Mouse (Mus musculus) left cerebral cortex, postnatal 14 days (tissue): ENCODE results near the gene Chd1l. TPM values are rescaled to one million over a fixed set of nuclear protein-coding genes. Genes with fewer than 3 reads are reported as not detected.

Experiments used
- DNase-seq, 2 experiments: peaks; one replicate each; pipeline ENCODE4 v3.0.0; 2021 to 2022; ENCODE audit warnings: low spot score in 2 of 2, mixed read lengths in 1 of 2
- intact Hi-C: fragments of 180-260 bp; cut with DNase I; formaldehyde crosslinking; loops from one replicate; pipeline ENCODE4 v1.15.1; 2025
- long read RNA-seq, 2 experiments: library from polyadenylated mRNA; stranded (forward); transcript quantifications; one replicate each; pipeline ENCODE4 v2.0.0; 2021
- total RNA-seq, 2 experiments: library from RNA; stranded (reverse); gene quantifications; 2 replicates each; pipeline ENCODE4 v1.2.3; 2021

The Chd1l gene
- total RNA-seq: 10 to 100 TPM; 10.1 to 11.2 TPM
- long read RNA-seq, experiment 1, transcript Chd1l-201 (23 exons, 3,008 nt): major isoform, 8 of 18 reads
- long read RNA-seq, experiment 1, partial matches to known transcripts: 4 of 18 reads
- long read RNA-seq, experiment 1, other reads (novel, unspliced or antisense): 6 of 18 reads
- long read RNA-seq, experiment 2, partial matches to known transcripts: 2 of 15 reads
- long read RNA-seq, experiment 2, other reads (novel, unspliced or antisense): 9 of 15 reads

DNA sequence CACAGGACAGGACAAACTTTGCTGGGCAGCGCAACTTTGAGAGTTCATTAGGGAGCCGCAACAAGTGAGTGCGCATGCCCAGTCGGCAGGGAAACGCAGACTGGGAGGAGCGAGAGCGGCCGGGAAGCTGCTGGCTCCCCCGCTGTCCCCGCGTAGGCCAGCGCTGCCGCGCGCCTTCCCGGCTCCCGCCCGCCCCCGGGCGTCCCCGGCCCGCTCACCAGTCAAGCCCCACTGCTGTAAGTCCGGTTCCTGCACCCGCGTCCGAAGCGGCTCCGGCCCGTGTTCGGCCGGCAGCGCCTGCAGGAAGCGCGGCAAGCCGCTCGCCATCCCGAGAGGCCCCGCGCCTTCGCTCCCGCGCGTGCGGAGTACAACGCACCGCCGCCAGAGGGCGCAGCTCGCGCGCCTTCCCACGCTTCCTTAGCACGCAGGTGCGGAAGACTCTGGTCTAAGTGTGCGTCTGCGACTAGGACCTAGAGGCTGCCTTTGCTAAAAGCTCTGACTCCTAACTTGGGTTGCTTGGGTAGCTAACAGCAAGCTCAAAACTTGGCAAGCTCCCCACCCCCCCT lies at the start of gene Chd1l:
TSS of gene Chd1l (minus strand) at position 359 of the 566 bp plus-strand sequence.
- intact Hi-C loops: loop anchor here (5.0 kb wide), 1 partner anchor 47 kb away; the partner anchor contains the start of gene Prkab2
- peak; percentile 86 to 94 for DNase-seq

DNA sequence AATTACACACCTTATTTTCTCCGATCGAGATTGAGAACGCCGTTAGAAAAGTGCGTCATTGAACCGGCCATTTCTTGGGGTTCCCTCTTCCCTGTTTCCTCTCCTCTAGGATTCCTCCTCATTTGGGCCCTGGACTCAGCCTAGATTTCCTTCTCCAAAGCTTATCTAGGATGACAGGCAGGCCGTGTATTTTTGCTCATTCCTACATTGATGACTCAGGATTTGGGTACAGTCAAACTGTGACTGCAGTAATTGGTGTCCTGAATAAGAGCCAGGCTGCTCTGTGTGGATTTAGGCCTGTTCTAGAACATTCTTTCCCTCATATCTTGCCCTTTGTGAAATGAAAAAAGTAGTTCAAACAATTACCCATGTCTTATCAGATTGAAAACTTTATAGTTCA lies 49.7 kb upstream of the Chd1l start:
- peak; percentile 13 to 26 for DNase-seq
- intact Hi-C loops: loop anchor here (5.0 kb wide), 1 partner anchor 47 kb away; the partner anchor contains the start of gene Chd1l

DNA sequence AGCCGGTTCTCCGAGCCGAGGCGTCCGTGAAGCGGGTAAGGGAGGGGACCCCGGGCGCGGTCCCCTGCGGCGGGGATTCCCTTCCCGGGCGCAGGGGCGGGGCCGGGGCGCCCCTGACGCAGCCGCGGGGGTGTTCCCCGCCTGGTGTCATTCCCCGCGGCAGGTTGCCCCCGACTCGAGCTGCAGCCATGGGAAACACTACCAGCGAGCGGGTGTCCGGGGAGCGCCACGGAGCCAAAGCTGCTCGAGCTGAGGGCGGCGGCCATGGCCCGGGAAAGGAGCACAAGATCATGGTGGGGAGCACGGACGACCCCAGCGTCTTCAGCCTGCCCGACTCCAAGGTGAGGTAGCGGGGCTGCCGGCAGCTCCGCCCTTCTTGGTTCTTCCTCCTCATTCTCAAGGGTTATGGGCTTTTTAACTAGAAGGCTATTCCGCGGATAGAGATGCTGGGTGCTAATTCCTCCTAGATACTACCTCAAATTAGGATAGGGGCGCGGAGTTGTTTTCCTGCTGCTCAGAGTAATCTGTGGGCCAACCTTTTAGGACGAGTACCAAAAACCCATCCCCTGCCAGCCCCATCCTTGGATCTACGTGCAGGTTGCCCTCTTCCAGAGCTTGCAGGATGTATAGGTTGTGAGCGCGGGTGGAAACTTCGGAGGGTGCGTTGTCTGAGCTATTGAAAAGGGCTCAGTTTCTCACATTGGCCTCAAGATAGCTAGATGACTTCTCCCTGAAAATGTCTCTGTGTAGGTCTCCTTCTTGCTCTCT lies 48.6 kb upstream of the Chd1l start:
- intact Hi-C loops: loop anchor here (5.0 kb wide), 1 partner anchor 46 kb away; the partner anchor contains the start of gene Chd1l
- DNase-seq: peak in 1 of 2 experiments; percentile 74

DNA sequence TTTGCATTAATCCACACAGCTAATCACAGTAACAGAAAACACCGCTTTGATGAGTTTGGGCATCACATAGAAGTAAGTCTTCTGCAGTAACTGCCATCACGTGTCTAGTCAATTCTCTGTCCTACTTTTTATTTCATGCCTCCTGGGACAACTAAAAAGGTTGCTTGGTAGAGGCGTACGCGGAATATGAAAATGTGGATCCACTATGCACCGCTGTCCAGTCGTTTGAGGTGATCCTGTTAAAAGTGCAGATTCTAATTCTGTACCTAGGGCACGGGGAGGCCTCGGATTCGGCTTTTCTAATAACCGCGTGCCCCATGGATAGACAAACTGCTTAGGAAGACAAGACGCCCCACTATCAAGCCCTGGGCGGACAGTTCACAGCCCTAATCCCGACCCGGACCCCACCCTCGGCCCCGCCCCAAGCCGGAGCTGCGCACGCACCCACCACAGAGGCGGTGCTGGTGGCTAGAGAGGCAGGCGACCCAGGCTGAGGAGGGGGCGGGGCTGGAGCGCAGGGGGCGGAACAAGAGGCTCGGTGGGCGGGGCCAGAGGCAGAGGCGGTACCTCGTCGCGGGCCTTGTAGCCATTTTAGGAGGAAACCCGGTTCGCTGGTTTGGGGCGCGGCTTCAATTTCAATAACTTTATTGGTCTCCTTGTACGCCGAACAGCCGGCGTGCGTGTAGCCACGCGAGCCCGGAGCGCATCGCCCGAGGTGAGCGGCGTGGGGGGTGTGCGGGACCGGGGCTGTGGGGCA lies 47.8 kb upstream of the Chd1l start, which contains the start of gene Prkab2:
TSS of gene Prkab2 (plus strand) at position 539 of the 757 bp plus-strand sequence.
- intact Hi-C loops: loop anchor here (5.0 kb wide), 1 partner anchor 46 kb away; the partner anchor contains the start of gene Chd1l
- peak; percentile 99 for DNase-seq

DNA sequence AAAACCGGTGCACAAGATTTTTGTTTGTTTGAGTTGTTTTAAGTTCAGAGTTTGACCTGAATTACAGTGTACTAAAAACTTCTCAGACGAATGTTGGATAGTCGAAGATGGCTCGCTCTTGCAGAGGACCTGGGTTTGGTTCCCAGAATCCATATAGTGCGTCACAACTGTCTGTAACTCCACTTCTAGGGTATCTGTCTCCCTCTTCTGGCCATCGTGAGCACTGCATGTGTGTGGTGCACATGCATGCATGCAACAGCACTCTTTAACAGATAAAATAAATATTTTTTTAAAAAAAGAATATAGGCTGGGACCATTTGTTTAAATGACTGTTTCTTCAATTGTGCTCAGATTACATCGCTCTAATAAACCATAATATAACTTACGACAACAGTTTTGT lies 44.9 kb upstream of the Chd1l start:
- intact Hi-C loops: loop anchor here (5.0 kb wide), 1 partner anchor 43 kb away; the partner anchor contains the start of gene Chd1l
- peak; percentile 25 to 33 for DNase-seq

DNA sequence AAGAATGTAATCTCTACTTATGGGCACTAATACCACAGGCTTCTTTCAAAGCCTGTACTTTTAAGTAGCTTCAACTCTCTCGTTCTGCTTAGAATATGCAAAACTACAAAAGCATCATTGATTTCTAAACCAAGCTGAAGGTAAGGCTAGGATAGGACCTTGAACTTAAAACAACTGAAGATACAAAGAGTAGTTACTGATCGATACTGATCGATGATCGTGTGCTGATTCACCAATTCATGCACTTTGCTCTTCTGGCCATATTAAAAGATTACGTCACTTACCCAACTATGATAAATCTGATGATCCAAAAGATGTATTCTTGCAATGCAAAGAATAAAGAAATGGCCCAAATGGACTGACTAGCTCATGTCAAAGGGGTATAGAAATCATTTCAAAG lies 43.8 kb upstream of the Chd1l start:
- DNase-seq: no peak
- intact Hi-C loops: no loop called here

DNA sequence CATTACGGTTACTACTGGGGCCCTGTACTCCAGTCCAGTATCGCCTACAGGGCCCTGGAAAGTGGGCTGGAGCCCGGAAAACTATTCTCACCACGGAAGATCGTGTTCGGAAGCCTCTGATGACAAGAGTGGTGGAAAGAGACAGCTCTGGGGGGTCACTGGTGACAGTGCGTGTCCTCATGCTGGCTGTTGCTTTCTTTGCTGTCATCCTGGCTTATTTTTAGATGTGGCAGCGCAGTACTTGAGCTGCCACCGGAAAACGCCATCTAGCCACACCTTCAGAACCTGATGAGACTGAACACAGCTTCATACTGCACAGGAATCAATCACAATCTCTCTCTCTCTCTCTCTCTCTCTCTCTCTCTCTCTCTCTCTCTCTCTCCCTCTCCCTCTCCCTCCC lies 41.6 kb upstream of the Chd1l start:
- intact Hi-C loops: no loop called here
- no peak for DNase-seq

DNA sequence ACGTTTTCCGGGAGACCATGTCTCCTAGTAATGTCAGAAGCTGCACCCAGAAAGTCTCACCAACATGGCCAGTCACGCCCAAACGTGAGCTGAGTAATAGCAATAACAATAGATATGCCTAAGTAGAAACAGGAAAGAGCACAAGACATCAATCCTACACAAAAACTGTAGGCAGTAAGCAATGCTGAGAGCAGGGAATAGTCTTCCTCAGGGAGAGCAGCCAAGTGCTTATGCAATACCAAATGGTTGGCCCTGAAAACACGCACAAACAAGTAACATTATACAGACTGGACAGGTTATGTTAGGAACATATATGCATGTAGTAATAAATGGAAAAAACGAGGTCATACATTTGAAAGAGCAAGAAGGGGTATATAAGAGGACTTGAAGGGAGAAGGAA lies 39.5 kb upstream of the Chd1l start:
- intact Hi-C loops: no loop called here
- no peak for DNase-seq

DNA sequence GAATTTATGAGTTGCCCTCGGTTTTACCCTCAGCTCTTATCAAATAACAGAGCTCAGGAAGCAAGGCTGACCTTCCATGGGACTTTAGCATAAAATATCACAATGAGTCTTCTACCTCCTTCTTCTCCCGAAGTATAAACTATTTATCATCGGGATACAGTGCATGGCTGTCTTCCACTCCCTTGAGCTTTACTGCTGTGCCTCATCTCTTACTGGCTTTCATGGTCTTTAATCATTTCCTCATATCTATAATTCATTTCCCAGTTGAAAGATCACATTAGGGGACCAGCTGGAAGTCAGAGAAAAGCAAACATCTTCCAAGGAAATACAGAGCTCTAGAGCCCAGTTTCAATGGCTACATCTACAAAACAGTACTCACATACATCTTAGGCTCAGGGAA lies 39.0 kb upstream of the Chd1l start:
- intact Hi-C loops: no loop called here
- DNase-seq: no peak

DNA sequence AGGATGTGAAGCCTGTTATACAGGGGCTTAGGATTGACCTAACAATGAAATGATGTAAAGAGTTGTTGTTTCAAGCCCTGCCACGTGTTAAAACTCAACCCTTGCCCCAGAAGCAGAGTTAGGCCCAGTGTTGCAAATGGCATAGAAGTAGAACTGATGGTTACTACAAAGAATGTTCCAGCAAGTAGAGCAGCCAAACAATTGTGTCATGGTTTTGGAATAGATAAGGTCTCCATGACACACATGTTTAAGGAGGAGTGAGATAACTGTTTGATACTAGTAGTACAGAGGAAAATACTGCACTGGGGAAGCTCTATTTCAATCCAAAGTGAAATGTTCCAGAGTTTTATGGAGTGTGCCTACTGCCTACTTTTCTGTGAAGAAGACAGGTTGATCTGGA lies 38.5 kb upstream of the Chd1l start:
- DNase-seq: no peak
- intact Hi-C loops: no loop called here

DNA sequence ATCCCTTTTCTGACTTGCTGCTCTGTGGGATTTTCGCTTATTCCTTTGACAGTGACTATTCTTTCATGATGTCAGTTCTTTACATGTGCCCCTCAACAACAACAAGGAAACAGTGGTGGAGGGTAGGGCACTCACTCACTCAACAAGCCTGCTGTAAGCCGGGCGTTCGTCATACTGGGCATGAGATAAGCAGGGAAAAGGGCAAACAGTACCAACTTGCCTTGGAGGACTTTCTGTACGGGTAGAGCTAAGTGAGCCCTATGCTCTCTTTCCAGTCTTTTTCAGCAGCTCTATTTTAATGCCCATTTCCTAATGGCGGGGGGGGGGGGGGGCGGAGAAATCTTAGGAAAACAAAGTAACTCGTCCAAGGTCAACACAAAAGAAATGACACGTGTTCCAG lies 32.0 kb upstream of the Chd1l start:
- intact Hi-C loops: no loop called here
- DNase-seq: no peak

DNA sequence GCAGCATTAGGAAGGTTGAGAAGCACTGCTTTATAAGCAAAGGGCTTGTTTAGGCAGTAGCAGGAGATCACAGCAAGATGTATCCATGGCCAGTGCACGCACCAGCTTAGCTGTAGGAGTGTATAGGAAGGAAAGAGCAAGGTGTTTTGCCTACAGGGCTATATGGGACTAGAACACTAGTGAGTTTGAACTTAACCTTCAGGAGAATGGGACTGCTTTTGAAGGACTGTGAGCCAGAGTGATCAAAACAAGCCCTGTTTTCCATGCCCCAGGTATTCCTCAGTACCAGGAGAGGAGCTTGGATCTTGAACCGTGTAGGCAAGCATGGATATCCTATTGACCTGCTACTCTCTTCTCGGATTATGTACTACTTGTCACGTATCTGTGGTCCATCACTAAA lies 31.4 kb upstream of the Chd1l start:
- no peak for DNase-seq
- intact Hi-C loops: no loop called here

DNA sequence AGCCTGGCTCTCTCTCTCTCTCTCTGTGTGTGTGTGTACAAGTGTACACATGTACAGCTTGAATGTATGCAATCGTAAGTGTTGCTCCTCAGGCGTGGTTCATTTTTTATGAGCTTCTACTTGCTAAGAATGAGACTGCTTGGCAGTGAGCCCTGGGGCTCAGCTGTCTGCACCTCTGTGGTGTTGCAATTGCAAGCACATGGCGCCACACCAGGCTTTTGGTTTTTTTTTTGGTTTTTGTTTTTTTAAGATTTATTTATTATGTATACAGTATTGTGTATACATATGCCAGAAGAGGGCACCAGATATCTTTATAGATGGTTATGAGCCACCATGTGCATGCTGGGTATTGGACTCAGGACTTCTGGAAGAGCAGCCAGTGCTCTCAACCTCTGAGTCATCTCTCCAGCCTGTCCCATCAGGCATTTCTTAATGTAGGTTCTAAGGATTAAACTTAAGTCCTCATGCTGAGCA lies 24.3 kb upstream of the Chd1l start:
- peak in 1 of 2 experiments; percentile 25 for DNase-seq
- intact Hi-C loops: no loop called here

DNA sequence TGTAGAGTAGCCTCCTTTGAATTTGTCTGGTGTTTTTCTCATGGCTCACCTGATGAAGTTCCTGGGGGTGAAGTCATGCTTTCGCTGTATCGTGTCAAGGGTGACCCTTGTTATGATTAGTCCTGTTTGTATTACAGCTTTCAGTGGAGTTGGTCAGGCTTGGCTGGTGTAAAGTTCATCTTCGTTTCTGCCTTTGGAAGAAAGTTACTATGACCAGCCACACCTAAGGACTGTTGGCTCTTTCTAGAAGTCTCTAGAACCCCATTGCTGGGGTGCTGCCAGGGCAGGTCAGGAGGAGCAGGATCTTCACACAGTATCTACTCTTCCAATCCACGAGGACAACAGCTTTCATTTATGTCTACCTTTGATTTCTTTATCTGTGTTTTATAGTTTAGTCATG lies 23.5 kb upstream of the Chd1l start:
- DNase-seq: no peak
- intact Hi-C loops: no loop called here

DNA sequence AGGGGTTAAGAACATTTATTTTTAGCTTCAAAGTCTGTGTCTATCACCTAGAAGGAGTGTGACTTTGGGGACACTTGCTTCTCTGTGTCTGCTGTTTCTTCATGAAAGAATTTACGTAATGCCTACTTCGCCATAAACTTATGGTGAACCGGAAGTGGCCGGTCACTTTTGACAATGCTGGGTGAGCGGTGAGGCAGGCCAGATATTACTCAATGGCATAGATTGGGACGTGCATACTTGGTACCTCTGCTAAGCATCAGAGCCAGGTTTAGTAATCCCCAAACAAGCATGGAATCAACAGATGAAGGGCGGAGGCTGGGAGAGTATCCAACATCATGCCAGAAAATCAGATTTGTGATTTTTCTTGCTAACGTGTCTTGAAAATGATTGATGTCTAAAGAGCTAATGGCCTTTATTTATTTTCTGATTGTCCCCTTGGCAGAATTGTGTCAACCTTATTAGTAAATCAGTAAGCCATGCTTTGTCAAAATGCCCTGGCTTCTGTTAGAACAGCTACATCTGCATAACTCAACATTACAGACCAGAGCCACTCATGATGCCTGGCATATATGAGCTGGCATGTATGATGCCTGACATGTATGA lies 21.4 kb upstream of the Chd1l start:
- DNase-seq: no peak
- intact Hi-C loops: no loop called here

DNA sequence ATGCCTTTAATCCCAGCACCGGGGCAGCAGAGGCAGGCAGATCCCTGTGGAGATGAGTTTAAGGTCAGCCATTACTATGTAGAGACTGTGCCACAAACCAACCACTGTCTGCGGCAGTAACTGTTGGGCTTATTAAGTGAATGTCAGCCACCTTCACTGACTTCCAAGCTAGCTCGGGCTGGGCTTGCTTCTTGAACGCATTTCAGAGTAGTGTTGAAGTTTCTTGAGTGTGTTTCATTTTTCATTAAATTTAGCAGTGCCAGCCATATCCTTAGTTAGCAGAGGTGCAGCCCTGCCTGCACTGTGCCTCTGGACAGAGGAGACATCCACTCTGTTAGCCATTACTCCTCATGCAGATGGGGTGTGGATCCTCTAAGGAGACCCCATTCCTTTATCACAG lies 20.7 kb upstream of the Chd1l start:
- no peak for DNase-seq
- intact Hi-C loops: no loop called here

DNA sequence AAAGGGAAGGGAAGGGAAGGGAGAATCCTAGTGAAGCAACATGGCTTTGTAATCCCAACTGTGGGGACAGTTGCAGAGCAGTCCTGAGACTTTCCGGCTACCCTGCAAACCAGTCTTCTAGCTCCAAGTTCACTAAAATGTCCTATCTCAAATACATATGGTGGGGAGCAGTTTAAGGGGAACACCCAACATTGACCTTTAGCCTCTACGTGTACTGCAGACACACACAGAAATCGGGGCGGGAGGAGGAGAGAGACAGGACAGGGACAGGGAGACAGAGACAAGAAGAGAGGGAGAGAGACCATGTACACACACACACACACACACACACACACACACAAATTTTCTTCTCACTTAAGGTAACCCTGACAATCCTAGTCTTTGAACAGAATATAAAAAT lies 19.9 kb upstream of the Chd1l start:
- DNase-seq: no peak
- intact Hi-C loops: no loop called here

DNA sequence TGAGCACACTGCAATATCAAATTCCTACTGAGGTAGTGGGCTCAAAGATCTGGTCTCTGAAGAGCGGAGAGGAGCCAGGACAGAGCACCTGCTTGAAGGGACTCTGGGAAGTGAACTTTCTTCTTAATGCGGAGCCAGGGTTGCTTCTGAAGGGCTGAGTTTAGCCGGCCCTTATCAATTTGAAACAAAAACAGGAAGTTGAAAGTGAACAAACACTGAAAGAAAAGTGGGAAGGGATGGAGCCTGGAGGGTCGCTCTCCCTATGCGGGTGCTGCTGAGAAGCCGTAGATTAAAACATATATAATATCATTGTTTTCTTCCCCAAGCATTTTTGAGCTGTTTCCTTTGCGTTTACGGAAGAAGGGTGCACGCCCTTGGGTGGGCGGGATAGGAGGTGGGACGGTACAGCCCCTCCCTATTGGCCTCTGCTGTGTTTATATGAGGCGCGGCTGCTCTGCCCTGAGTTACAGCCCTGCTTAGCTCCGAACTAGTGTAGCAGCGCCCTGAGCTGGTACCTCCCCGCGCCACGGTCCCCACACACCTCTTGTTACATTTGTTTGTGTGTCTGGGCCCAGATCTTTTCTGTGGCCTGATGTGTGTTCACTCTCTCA lies 18.5 kb upstream of the Chd1l start, which contains the start of gene Fmo5:
TSS of gene Fmo5 (plus strand) at position 414 of the 611 bp plus-strand sequence.
- DNase-seq: no peak
- intact Hi-C loops: no loop called here

DNA sequence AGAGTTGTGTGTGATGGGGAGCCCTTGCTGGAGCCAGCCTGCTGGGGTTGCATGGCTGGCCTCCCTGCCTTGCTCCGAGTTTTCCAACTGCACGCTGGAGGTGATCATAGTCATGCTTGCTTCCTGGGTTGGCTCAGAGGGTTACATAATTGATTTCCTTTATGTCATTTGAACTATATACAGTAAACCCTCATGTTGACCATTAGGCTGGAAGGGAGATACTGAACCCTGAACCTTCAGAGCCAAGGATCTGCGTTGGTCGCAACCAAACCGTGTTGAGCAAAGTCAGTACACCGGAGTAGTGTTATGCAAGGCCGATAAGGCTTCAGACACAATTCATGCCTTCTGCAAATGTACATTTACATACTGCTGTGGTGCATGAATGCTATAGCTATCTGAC lies 17.9 kb upstream of the Chd1l start:
- no peak for DNase-seq
- intact Hi-C loops: no loop called here
